Mouse (Mus musculus) liver, postnatal 0 days (tissue): ENCODE results near the gene Heca.

Source experiments
- CTCF ChIP-seq: sonication (generic); IDR thresholded peaks from 2 replicates; pipeline ENCODE4 v1.5.1; 2016; ENCODE audit warnings: antibody characterized with exemption, low read depth
- EP300 ChIP-seq: IDR thresholded peaks from 2 replicates; pipeline ENCODE4 v1.6.1; 2016; ENCODE audit warnings: antibody characterized with exemption, low read depth, mild to moderate bottlenecking

DNA sequence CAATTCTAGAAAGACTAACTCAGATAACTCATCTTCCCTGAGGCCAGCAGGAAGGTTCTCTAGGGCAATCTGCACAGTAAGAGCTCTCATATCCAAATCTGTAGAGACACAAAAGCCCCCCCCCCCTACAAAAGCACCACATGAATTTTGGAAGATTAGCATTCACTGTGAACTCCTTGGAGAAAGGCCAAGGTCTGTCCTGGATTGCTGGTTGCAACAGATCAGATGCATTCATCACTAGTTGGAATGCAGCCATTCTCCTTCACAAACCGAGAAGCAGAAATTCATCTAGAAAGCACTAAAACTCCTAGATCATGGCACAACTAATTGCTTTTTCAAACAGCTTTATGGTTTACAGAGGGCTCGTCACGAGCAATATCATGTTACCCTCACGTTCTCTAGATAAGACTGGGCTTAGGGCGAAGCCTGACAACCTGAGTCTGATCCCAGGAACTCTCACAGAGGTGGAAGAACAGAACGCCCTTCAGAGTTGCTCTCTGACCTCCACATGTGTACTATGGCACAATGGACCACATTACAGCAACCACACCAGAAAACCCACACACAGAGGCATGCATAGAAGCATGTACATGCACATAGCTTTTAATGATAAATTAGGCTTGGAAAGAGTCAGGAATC, 17.3 kb downstream of the Heca start:
- TF ChIP-seq EP300 (no peak), CTCF (no peak)
